Mouse (Mus musculus): ENCODE data around the gene Josd1.

GRCm38 (mm10) chr15:79697011-79697410 is 9.3 kb upstream of the Josd1 start:
- TF ChIP-seq CTCF (IDR thresholded peaks at IDR 0.05; ENCODE audit: control insufficient read depth, insufficient read depth, insufficient read length): no peak
- TF ChIP-seq USF1 (IDR thresholded peaks at IDR 0.05; ENCODE audit: low read depth): no peak
- no peak for TF ChIP-seq MYOD1 (IDR thresholded peaks at IDR 0.05; ENCODE audit: control insufficient read depth, insufficient read length, low read depth)
- no peak for TF ChIP-seq MAX (IDR thresholded peaks at IDR 0.05)
- no peak for TF ChIP-seq CEBPB (IDR thresholded peaks at IDR 0.05; ENCODE audit: low read depth)
- no peak for TF ChIP-seq MYOG (IDR thresholded peaks at IDR 0.05; ENCODE audit: control insufficient read depth, extremely low read depth, insufficient read length)
